Mouse (Mus musculus): ENCODE measurements around the gene Aloxe3. TPM values are rescaled to one million over a fixed set of nuclear protein-coding genes. Genes with fewer than 3 reads are reported as not detected.
"Not testable (repeated sequence)": the region's sequence is repeated elsewhere in the genome, so short reads cannot be mapped to it uniquely, and the experiment has no call there.

Gene Aloxe3
- total RNA-seq, 1 experiment from 2014 or later, result not detected

DNA sequence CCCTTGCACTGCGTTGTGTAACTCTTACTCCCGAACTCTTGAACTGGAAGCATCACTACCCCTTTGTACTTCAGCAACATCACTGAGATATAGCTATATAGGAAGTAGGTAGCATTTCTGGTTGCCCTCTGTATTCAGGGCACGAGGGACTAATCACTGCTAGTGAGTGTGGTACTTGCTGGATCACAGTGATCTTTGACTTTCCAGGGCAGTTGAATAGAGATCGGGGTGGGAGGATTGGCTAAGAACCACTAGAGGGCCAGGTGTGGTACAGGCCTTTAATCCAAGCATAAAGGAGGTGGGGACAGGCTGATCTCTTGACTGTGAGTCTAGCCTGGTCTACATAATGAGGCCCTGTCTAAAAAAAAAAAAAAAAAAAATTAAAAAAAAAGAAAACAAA, 32.8 kb upstream of the Aloxe3 start:
- ATAC-seq (ENCODE audit: extremely low read depth, insufficient number of reproducible peaks, low FRiP score, poor library complexity, severe bottlenecking), result no peak

DNA sequence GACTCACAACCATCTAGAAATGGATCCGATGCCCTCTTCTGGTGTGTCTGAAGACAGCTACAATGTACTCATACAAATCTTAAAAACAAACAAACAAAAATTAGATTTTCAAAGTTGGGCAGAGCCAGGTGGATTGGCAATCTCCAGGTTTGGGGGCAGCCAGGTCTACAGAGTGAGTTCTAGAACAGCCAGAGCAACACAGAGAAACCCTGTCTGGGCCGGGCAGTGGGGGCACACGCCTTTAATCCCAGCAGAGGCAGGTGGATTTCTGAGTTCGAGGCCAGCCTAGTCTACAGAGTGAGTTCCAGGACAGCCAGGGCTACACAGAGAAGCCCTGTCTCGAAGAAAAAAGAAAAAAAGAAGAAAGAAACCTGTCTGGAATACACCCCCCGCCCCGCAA, 31.8 kb upstream of the Aloxe3 start:
- not testable (repeated sequence) for ATAC-seq (ENCODE audit: extremely low read depth, insufficient number of reproducible peaks, low FRiP score, poor library complexity, severe bottlenecking)

DNA sequence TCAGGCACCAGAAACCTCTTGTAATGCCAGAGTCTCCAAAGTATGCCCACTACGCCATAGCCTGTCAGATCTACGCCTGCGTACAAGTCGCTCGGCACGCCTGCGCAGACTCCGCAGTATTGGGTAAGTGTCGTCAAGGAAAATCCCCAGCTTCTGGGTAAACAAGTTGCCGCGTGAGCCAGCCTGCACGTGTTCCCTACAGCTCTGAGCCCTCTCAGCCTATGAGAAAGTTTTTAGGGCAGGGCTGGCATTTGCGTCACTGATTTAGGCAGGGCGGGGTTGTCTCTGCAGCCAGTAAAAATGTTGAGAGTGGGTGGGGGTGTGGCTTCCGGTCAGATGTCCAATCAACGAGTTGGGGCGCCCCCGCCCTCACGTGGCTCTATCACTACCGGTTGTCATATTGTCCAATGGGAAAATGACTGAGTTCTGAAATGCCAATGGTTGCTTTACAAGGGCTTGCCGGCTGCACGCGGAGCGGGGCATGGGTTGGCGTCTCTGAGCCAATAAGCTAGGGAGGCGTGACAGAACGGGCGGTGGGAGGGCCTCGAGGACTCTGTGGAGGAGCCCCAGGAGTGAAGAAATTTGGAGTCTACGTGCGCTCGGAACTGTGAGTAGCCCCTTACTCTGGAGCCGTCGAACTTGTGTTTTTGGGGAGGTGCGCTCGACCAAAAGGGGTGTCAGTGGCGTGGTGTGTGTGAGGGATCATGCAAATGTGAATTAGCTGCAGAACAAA, 30.8 kb upstream of the Aloxe3 start, which contains the start of gene Per1:
TSS of gene Per1 (plus strand) at position 521 of the 733 bp plus-strand sequence.
- ATAC-seq (ENCODE audit: extremely low read depth, insufficient number of reproducible peaks, low FRiP score, poor library complexity, severe bottlenecking), result peak; percentile 66

DNA sequence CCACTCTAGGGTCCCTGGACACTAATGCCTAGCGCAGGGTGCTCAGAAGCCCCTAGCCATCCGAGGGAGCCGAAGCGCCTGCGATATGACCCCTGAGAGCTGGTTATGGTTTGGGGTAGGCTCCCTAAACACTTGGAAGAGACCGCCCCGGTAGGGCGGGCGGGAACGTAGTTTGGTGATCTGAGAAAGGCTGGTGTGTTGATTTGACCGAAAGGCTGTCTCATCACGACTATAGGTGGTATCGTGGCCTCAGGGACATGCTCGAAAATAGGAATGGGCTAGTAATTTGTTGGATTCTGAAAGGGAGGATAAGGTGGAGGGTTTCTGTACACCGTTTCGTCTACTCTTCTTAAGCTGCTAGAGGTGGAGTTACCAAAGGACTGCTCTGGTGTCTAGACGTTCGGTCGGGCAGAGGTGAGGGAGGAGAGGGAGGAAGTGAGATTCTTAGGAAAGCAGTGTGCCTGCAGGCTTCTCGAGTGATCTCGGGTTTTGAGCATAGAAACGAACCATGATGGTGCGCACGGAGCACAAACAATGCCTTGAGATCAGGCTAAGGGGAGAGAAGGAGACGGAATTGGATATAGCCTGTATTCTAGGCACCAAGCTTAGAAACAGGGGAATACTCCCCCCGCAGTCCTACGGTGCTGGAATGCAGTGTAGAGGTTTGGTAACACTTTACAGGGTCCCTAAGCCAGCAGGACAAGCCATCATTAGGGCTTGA, 30.0 kb upstream of the Aloxe3 start:
- ATAC-seq (ENCODE audit: extremely low read depth, insufficient number of reproducible peaks, low FRiP score, poor library complexity, severe bottlenecking), result no peak

DNA sequence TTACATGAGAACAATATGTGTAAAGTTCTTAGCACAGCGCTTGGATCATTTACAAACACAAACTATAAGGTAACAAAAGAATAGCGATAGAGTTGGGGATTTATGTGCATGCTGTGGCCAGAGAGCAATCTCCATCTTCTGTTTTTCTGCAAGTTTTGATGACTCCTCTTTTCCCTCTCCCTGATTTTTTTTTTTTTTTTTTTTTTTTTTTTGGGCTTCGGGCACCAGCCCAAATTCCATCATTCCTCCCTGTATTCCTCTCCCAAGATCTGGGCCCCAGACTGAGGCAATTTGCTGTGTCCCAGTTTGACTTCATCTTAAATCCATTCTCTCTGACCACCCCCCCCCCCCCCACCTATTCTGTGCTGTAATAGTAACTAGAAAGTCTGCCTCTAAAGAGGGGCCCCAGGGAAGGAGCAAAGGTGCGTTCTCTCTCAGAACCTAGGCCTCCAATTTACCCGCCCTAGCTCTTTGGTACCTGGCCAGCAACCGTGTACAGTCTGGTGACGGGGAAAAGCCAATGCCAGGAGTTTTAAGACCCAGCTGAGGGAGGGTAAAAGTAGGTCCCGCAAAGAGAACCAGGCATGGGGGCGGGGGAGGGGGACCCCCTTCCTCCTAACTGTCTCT, 29.2 kb upstream of the Aloxe3 start:
- ATAC-seq (ENCODE audit: extremely low read depth, insufficient number of reproducible peaks, low FRiP score, poor library complexity, severe bottlenecking), result no peak

DNA sequence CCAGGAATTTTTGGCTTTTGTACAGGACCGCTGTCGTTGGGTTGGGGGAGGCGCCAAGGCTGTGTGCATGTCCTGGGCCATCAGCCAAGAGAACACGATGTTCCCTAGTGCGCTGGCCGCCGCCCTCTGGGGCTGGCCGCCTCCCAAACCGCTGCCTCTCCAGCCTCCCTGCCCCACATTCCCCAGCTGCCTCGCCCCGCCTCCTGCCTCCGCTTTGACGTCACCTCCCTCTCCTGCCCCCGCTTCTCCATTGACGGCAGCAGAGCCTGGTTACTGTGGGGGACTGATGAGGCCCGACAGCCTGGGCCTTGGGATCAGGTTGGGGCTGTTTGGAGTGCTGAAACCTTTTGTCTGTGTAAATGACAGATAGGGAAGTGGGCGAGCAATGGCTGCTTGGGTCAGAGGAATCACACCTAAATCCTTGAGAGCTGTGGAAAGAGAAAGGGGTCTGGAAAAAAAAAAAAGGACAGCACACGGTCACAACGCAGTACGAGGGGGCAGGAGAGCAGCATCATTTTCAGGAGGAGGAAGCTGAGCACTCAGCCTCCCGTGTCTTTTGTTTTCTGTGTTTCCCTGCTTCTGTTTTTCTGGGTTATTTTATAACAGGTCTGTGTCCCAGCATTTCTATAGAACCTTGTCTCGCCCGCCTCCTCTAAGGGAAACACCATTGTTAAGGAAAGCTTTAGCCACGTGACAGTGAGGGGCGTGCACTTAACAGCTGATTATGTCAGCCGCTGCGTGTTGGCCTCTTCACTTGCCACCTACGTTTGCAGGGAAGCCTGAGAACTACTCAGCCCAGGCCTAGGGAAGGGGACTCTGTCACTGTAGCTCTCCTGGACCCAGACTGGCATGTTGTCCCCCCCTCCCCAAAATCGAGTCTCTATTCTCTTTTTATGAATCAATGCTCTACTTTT, 28.5 kb upstream of the Aloxe3 start:
- ATAC-seq (ENCODE audit: extremely low read depth, insufficient number of reproducible peaks, low FRiP score, poor library complexity, severe bottlenecking), result peak; percentile 18

DNA sequence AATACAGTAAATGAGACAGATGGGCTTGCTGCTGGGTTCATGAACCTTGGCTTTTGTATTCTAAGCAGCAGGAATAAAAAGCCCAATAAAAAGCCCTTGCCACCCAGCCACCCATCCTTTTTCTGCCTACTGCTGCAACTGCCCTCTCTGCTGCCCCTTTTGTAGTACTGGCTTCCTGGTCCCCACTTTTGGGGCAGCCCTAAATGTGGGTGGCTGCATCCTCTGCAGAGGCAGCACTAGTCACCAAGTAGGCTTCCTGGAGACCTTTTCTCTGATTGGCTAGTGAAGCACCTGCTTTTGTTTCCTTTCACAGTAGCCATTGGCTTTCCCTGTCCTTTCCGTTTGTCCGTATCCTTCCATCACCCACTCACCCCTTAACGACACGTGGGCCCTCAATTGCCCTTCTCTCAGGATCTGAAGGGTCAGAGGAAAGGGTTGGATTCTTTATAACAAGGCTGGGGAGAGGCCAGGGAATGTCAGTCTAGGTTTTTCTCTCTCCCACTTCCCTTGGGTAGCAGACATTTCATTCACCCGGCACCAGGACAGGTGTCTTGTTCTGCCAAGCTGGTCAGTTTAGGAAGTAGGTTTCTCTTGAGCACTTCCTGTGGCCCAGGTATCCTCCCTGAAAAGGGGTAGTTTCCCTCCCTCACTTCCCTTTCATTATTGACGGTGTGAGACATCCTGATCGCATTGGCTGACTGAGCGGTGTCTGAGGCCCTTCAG, 27.5 kb upstream of the Aloxe3 start:
- ATAC-seq (ENCODE audit: extremely low read depth, insufficient number of reproducible peaks, low FRiP score, poor library complexity, severe bottlenecking), result no peak

DNA sequence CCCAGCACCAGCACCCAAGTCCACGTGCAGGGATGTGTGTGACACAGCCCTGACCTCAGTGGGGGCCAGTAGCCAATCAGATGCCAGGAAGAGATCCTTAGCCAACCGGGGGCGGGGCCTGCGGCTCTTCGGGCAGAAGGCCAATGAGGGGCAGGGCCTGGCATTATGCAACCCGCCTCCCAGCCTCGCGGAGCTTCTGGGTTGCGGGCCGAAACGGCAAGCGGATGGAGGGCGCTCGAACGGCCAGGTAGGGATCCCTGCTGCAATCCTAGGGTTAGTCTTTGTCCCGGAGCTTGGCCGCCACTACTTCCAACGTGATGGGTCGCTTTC, 27.0 kb upstream of the Aloxe3 start:
- ATAC-seq (ENCODE audit: extremely low read depth, insufficient number of reproducible peaks, low FRiP score, poor library complexity, severe bottlenecking), result peak; percentile 55

DNA sequence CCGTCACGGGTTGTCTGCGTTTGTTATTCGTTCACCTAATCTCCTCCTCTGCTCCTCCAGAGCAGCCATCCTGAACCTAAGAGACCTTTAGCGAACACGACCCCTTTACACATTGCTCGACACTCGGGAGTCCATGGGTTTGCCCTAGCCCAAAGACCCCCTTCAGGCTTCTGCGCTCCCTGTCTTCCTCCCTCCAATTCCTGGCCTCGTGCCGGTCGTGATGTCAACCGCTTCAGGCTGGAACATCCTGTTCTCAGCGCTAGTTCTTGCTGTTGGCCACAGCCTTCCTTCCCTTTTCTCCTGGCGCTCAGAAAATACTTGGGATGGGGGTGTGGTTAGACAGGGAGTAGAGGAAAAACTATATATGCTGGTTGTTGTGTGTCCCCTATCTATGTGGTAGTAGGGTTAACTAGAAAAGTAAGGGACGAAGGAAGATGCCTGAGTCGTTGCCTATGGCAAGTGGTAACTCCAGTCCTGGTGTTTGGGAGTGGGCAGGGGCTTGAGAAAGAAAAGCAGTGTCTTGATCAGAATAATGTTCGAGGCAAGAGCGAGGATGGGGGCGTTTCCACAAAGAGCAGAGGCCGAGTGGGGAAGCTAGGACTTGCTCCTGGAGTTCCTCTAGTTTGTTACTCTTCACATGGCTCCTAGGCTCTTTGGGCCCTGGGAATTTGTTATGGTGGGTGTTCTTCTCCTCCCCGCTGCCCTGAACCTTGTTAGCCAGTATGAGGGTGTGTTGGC, 26.4 kb upstream of the Aloxe3 start:
- no peak for ATAC-seq (ENCODE audit: extremely low read depth, insufficient number of reproducible peaks, low FRiP score, poor library complexity, severe bottlenecking)

DNA sequence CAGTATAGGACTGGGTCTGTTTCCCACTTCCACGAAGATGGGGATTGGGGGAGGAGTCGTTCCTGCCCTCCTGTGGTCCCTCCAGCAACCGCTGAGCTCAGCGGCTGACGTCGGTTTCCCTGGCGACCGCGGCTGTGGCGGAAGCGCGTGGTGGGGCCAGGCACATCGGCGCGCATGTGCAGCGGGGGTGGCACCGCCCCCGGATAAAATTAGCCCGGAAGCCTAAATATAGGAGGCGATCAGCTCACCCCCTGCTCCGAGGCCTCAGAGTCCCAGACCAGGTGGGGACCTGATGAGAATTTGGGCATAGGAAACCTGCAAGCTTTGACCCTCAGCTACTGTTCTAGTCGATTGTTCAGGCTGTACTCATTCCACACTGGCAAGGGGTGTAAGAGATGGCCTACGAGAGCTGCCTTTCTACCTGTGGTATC, 25.8 kb upstream of the Aloxe3 start:
- ATAC-seq (ENCODE audit: extremely low read depth, insufficient number of reproducible peaks, low FRiP score, poor library complexity, severe bottlenecking), result peak; percentile 7

DNA sequence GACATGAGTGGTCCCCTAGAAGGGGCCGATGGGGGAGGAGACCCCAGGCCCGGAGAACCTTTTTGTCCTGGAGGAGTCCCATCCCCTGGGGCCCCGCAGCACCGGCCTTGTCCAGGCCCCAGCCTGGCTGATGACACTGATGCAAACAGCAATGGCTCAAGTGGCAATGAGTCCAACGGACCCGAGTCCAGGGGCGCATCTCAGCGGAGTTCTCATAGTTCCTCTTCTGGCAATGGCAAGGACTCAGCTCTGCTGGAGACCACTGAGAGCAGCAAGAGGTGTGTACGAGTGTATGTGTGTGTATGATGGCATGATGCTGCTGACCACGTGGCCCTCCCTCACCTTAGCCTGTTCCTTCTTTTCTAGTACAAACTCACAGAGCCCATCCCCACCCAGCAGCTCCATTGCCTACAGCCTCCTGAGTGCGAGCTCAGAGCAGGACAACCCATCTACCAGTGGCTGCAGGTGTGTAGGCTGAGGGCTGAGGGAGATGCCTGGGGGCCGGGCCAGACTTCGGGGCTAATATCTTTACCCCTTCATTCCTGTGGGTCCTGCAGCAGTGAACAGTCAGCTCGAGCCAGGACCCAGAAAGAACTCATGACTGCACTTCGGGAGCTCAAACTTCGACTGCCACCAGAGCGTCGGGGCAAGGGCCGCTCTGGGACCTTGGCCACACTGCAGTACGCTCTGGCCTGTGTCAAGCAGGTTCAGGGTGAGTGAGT, 24.9 kb upstream of the Aloxe3 start:
- ATAC-seq (ENCODE audit: extremely low read depth, insufficient number of reproducible peaks, low FRiP score, poor library complexity, severe bottlenecking), result no peak

DNA sequence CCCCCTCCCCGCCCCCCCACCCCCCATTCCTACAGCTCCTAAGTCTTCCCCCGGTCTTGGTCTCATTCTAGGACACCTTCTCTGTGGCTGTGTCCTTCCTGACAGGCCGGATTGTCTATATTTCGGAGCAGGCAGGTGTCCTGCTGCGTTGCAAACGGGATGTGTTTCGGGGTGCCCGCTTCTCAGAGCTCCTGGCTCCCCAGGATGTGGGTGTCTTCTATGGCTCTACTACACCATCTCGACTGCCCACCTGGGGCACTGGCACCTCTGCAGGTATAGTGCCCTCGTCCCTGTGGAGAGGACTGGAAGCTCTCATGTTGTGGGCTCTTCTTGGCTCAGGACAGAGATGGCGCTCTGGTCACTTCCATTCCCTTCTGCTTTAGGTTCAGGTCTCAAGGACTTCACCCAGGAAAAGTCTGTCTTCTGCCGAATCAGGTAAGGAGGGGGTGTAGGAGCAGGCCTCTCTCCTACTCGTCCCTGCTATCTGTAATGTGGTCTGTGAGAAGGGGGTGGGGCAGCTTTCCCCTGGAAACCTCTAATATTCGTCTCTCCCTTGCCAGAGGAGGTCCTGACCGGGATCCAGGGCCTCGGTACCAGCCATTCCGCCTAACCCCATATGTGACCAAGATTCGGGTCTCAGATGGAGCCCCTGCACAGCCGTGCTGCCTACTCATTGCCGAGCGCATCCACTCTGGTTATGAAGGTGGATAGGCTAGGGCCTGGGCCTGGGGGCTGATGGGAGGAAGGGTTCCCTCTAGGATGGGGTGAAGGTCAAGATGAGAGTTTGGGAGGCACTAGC, 23.9 kb upstream of the Aloxe3 start:
- ATAC-seq (ENCODE audit: extremely low read depth, insufficient number of reproducible peaks, low FRiP score, poor library complexity, severe bottlenecking), result no peak

DNA sequence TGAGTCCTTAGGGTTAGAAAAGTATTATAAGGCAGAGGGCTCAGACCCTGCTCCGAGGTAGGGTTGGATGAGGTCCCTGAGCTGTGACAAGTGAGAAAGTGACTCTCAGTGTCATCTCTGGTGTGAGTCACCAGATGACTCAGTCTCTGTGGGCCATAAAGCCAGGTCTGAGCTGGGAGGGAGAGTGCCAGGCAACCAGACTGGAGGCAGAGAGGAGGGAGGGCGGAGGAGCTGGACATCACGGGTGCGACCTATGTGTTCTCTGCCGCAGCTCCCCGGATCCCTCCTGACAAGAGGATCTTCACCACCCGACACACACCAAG, 23.3 kb upstream of the Aloxe3 start:
- ATAC-seq (ENCODE audit: extremely low read depth, insufficient number of reproducible peaks, low FRiP score, poor library complexity, severe bottlenecking), result no peak

DNA sequence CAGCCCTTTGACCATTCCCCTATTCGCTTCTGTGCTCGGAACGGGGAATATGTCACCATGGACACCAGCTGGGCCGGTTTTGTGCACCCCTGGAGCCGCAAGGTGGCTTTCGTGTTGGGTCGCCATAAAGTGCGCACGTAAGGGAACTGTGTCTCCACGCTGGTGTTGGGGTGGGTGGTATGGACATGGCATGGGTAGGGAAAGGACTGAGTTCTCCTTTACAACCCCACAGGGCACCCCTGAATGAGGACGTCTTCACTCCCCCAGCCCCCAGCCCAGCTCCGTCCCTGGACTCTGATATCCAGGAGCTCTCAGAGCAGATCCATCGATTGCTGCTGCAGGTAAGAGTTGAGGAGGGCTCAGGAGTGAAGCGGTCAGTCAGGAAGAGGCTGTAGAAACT, 22.6 kb upstream of the Aloxe3 start:
- ATAC-seq (ENCODE audit: extremely low read depth, insufficient number of reproducible peaks, low FRiP score, poor library complexity, severe bottlenecking), result no peak

DNA sequence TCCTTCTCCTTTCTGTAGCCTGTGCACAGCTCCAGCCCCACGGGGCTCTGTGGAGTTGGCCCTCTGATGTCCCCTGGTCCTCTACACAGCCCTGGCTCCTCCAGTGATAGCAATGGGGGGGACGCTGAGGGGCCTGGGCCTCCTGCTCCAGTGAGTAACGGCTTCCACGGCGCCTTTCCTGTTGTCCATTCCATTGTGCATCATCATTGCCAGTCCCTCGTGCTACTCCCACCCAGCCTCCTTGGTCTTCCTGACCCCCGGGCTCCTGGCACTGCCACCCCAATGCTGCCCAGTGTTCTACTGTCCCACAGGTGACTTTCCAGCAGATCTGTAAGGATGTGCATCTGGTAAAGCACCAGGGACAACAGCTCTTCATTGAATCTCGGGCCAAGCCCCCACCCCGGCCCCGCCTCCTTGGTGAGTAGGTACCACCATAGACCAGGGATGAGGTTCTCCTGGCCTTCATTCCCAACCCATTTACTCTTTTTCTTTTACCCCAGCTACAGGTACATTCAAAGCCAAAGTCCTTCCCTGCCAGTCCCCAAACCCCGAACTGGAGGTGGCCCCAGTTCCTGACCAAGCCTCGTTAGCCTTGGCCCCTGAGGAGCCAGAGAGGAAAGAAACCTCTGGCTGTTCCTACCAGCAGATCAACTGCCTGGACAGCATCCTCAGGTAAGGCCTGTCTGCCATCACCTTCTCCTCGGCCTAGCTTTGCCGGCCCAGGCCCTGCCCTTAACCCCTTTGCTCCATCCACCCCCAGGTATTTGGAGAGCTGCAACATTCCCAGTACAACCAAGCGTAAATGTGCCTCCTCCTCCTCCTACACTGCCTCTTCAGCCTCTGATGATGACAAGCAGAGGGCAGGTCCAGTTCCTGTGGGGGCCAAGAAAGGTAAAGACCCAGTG, 21.9 kb upstream of the Aloxe3 start:
- no peak for ATAC-seq (ENCODE audit: extremely low read depth, insufficient number of reproducible peaks, low FRiP score, poor library complexity, severe bottlenecking)

DNA sequence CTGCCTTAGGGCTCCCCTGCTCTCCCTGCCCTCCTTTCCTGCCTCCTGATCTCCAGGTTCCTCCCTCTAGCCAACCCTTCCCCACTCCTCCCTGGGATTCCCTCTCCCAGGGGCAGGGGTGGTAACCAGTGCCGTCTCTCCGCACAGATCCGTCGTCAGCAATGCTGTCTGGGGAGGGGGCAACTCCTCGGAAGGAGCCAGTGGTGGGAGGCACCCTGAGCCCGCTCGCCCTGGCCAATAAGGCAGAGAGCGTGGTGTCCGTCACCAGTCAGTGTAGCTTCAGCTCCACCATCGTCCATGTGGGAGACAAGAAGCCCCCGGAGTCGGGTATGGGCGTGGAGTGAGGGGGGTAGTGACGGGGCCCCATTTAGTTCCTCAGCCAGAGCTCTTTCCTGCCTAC, 21.2 kb upstream of the Aloxe3 start:
- ATAC-seq (ENCODE audit: extremely low read depth, insufficient number of reproducible peaks, low FRiP score, poor library complexity, severe bottlenecking), result no peak

All from neutrophil, adult 5-6 weeks (primary cell).